Mouse (Mus musculus) natural killer cell, adult 2 months (primary cell): ENCODE results near the gene Faf2.

Experiments used
- DNase-seq, 2 experiments: peaks; one replicate each; pipeline ENCODE4 v3.0.0; 2022; ENCODE audit warnings: low spot score in 2 of 2

The Faf2 gene

GRCm38 (mm10) chr13:54621155-54621932 is at the start of gene Faf2:
TSS of gene Faf2 (plus strand) at chr13:54621784.
- DNase-seq: peak; percentile 97 to 98

GRCm38 (mm10) chr13:54572621-54573020 is 49.0 kb upstream of the Faf2 start:
- DNase-seq: no peak

GRCm38 (mm10) chr13:54574854-54575481 is 46.6 kb upstream of the Faf2 start, which contains the start of gene Arl10:
TSS of gene Arl10 (plus strand) at chr13:54575015.
- peak; percentile 40 to 48 for DNase-seq

- no peak for DNase-seq
These were observed 46.1 kb upstream of the Faf2 start for GRCm38 (mm10) chr13:54575489-54575888.

GRCm38 (mm10) chr13:54577652-54578507 is 43.7 kb upstream of the Faf2 start:
- peak in 1 of 2 experiments; percentile 34 for DNase-seq

GRCm38 (mm10) chr13:54581385-54581784 is 40.2 kb upstream of the Faf2 start:
- no peak for DNase-seq

GRCm38 (mm10) chr13:54582126-54582525 is 39.5 kb upstream of the Faf2 start:
- no peak for DNase-seq

GRCm38 (mm10) chr13:54582860-54583259 is 38.7 kb upstream of the Faf2 start:
- no peak for DNase-seq

- DNase-seq: no peak
These were observed 35.8 kb upstream of the Faf2 start for GRCm38 (mm10) chr13:54585831-54586230.

- no peak for DNase-seq
These were observed 32.1 kb upstream of the Faf2 start for GRCm38 (mm10) chr13:54589414-54589995.

GRCm38 (mm10) chr13:54589996-54590951 is 31.3 kb upstream of the Faf2 start, which contains the start of the genes Nop16 and Higd2a:
TSS of gene Nop16 (minus strand) at chr13:54590090.
TSS of gene Higd2a (plus strand) at chr13:54590207.
- DNase-seq: peak; percentile 95

- DNase-seq: no peak
These were observed 29.7 kb upstream of the Faf2 start for GRCm38 (mm10) chr13:54591776-54592356.

- DNase-seq: no peak
These were observed 28.0 kb upstream of the Faf2 start for GRCm38 (mm10) chr13:54593617-54594016.

GRCm38 (mm10) chr13:54596107-54596690 is 25.4 kb upstream of the Faf2 start:
- no peak for DNase-seq

GRCm38 (mm10) chr13:54596870-54597269 is 24.7 kb upstream of the Faf2 start:
- DNase-seq: no peak

GRCm38 (mm10) chr13:54598622-54599143 is 22.9 kb upstream of the Faf2 start:
- DNase-seq: no peak

GRCm38 (mm10) chr13:54602639-54603111 is 18.9 kb upstream of the Faf2 start:
- DNase-seq: no peak

- DNase-seq: no peak
These were observed 18.1 kb upstream of the Faf2 start for GRCm38 (mm10) chr13:54603501-54603900.

GRCm38 (mm10) chr13:54604221-54604620 is 17.4 kb upstream of the Faf2 start:
- DNase-seq: no peak
